Mouse (Mus musculus): Measurements from ENCODE around the gene Olfr555.
"Not testable (repeated sequence)": the region's sequence is repeated elsewhere in the genome, so short reads cannot be mapped to it uniquely, and the experiment has no call there.

Olfr555 gene

DNA sequence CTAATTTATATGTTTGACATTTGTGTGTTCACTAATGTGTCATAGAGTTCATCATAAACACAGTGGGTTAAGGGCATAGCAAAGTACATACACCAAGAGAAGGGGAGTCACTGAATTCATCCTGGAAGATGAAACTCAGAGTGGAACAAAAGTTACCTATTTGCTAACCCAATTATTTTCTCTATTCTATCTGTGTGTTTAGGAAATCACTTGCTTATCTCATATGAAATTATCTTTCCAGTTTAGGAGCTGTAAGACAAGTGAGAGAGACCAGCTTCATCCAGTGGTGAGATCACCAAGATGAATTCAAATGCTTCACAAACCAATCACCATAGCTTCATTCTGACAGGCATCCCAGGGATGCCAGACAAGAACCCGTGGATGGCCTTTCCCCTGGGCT lies at the start of gene Olfr555:
Gene Olfr555 (plus strand): TSS at position 301 of the 400 bp plus-strand sequence.
- no peaks in the 10 kb centered on the region for H3K36me3 ChIP-seq (ENCODE audit: insufficient read depth, low read length)
- TF ChIP-seq POU5F1 (IDR thresholded peaks at IDR 0.05; ENCODE audit: borderline replicate concordance, low read length) (no peak), NANOG (IDR thresholded peaks at IDR 0.05; ENCODE audit: borderline replicate concordance, low read length) (no peak), CTCF (conservative IDR thresholded peaks at IDR 0.05; ENCODE audit: low read length) (no peak)

DNA sequence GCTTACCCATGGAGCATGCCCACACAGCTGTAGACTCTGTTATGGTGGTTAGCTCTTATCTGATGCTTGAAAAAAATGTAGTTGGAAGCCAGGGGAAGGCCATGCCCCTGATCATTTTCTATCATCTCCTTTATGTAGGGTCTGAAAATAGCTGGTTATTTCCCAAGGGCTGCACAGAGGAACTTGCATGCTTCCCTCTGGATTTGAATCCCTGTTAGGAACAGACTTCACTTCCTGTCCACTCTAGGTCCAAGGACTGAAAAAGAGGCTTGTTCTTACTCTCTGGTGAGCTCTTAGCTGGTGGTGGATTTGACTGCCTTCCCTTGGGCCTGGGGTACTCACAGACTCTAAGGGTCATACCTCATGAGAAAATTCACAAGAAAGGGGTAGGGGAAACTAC lies 40.5 kb upstream of the Olfr555 start, which contains the start of gene Olfr553:
Gene Olfr553 (minus strand): TSS at position 101 of the 400 bp plus-strand sequence.
- no peaks in the 10 kb centered on the region for H3K27me3 ChIP-seq (ENCODE audit: insufficient read depth, low read length)
- no peaks in the 10 kb centered on the region; the same call in 1 of the 2 replicates for H3K9me3 ChIP-seq (ENCODE audit: low read length)
- TF ChIP-seq POU5F1 (IDR thresholded peaks at IDR 0.05; ENCODE audit: borderline replicate concordance, low read length), result no peak
- no peaks in the 10 kb centered on the region for H3K36me3 ChIP-seq (ENCODE audit: insufficient read depth, low read length)
- no peak within 1 kb of the TSS for H3K4me3 ChIP-seq (replicated peaks; ENCODE audit: low read length)
- H3K4me1 ChIP-seq (replicated peaks; ENCODE audit: low read depth, low read length), result no peaks in the 10 kb centered on the region

More for the DNA sequence above, at the start of gene Olfr555:
- 0 out of 2 replicates have a peak, but pooled peaks cover 3% of the 10 kb centered on the region for H3K27me3 ChIP-seq (ENCODE audit: insufficient read depth, low read length)
- no peak within 1 kb of the TSS for H3K4me3 ChIP-seq (replicated peaks; ENCODE audit: low read length)
- no peaks in the 10 kb centered on the region for H3K9me3 ChIP-seq (ENCODE audit: low read length)
- no peaks in the 10 kb centered on the region for H3K4me1 ChIP-seq (replicated peaks; ENCODE audit: low read depth, low read length)

DNA sequence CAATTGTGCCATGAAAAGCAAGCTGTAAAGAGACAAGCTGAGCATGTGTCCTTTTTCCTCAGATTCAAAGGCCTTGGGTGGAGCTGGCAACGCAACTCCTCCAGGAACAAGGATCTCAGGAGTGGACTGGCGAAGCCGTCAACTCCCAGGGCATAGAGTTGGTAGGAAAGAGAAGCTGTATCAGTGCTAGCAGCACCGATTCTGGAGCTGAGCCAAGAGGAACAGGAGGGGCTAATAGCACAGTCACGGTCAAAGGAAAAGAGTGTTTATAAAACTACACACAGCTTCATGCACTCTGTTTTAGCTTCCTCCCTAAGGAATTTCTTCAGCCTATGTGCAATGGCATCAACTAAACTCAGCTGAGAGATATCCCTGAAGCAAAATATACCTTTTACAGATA lies 39.0 kb upstream of the Olfr555 start:
- TF ChIP-seq CTCF (conservative IDR thresholded peaks at IDR 0.05; ENCODE audit: low read length) (no peak), POU5F1 (IDR thresholded peaks at IDR 0.05; ENCODE audit: borderline replicate concordance, low read length) (no peak), NANOG (IDR thresholded peaks at IDR 0.05; ENCODE audit: borderline replicate concordance, low read length) (no peak)
- Histone ChIP-seq H3K27me3 (ENCODE audit: insufficient read depth, low read length) (no peaks in the 10 kb centered on the region), H3K9me3 (ENCODE audit: low read length) (no peaks in the 10 kb centered on the region; the same call in 1 of the 2 replicates), H3K36me3 (ENCODE audit: insufficient read depth, low read length) (no peaks in the 10 kb centered on the region), H3K4me1 (replicated peaks; ENCODE audit: low read depth, low read length) (no peaks in the 10 kb centered on the region), H3K4me3 (replicated peaks; ENCODE audit: low read length) (no peak overlapping the region)

DNA sequence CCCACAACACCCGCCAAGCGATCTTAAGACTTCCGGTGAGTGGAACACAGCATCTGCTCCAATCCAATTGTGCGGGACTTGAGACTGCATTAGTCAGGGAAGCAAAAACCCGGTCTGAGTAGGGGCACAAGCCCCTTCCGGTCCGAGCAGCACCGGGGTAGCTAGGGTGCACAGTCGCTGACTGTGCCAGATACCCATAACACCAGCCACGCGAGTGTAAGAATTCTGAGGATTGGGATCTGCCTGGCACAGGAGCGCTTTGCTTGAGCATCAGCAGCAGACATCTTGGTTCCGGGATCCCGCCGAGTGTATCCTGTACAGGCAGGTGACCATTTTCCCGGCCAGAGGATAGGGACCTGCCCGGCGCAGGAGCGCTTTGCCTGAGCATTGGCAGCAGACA lies 38.3 kb upstream of the Olfr555 start:
- not testable (repeated sequence) for H3K36me3 ChIP-seq (ENCODE audit: insufficient read depth, low read length); H3K4me1 ChIP-seq (replicated peaks; ENCODE audit: low read depth, low read length); H3K9me3 ChIP-seq (ENCODE audit: low read length); H3K27me3 ChIP-seq (ENCODE audit: insufficient read depth, low read length)
- peak overlapping the region; percentile 70 for H3K4me3 ChIP-seq (replicated peaks; ENCODE audit: low read length)

DNA sequence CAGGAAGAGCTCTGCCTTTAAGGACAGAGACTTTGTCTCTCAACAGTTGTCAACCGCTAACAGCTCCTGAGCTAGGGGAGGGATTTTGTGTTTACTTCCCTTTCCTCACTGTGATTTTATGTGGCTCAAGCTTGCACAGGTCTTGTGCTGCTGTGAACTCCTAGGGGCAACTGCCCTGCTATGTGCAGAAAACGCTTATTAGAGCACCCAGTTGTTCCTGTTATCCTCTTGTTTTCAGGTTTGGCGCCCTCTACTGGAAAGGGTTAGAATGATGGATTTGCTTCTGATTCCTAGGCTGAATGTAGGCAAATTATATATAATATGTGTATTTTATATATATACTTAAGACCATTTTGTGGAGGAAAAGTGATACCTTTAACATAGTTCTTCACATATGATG lies 22.0 kb upstream of the Olfr555 start:
- H3K4me3 ChIP-seq (replicated peaks; ENCODE audit: low read length), result no peak overlapping the region
- H3K27me3 ChIP-seq (ENCODE audit: insufficient read depth, low read length), result no peaks in the 10 kb centered on the region
- H3K36me3 ChIP-seq (ENCODE audit: insufficient read depth, low read length), result no peaks in the 10 kb centered on the region
- TF ChIP-seq POU5F1 (IDR thresholded peaks at IDR 0.05; ENCODE audit: borderline replicate concordance, low read length) (no peak), CTCF (conservative IDR thresholded peaks at IDR 0.05; ENCODE audit: low read length) (peak; percentile 17)
- no peaks in the 10 kb centered on the region for H3K9me3 ChIP-seq (ENCODE audit: low read length)
- H3K4me1 ChIP-seq (replicated peaks; ENCODE audit: low read depth, low read length), result no peaks in the 10 kb centered on the region

DNA sequence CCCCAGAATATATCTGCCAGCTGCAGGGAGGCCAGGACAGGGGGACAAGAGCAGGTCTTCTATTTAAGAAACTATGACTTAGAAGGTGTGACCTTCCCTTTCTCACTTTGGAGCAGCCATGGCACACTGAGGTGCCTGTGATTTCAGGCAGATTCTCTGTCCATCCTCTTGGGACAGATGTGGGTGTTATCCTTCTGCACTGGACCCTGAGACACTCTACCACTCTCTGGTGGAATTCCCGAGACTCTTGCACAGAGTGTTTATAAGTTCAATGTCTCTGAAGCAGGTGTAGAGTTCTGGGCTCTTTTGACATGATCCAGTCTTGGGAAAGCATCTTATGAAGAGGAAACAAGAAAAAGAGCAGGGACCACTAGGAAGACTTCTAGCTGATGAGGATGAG lies 20.5 kb upstream of the Olfr555 start, which contains the start of gene Olfr554:
Gene Olfr554 (plus strand): TSS at position 301 of the 400 bp plus-strand sequence.
- no peaks in the 10 kb centered on the region for H3K4me1 ChIP-seq (replicated peaks; ENCODE audit: low read depth, low read length)
- H3K9me3 ChIP-seq (ENCODE audit: low read length), result no peaks in the 10 kb centered on the region
- TF ChIP-seq POU5F1 (IDR thresholded peaks at IDR 0.05; ENCODE audit: borderline replicate concordance, low read length) (no peak), CTCF (conservative IDR thresholded peaks at IDR 0.05; ENCODE audit: low read length) (no peak), NANOG (IDR thresholded peaks at IDR 0.05; ENCODE audit: borderline replicate concordance, low read length) (no peak)
- H3K36me3 ChIP-seq (ENCODE audit: insufficient read depth, low read length), result no peaks in the 10 kb centered on the region
- no peaks in the 10 kb centered on the region for H3K27me3 ChIP-seq (ENCODE audit: insufficient read depth, low read length)
- H3K4me3 ChIP-seq (replicated peaks; ENCODE audit: low read length), result no peak within 1 kb of the TSS

DNA sequence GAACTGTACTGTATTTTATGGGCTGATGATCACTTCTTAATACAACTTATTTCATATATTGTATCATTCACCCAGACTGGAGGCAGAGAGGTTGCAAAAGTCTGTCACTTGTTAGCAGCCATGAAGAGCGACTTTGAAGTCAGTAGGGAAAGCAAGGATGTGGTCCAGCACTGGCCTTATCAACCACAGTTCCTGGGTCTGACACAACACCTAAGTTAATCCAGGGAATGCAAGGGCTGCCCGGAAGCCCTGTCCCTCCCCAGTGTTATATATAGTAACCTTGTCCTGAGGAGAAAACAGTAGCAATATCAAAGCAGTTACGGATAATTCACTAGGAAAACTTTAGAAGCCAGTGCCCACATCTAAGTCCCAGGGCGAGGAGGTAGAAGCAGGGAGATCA lies 13.7 kb upstream of the Olfr555 start:
- H3K4me3 ChIP-seq (replicated peaks; ENCODE audit: low read length); H3K27me3 ChIP-seq (ENCODE audit: insufficient read depth, low read length); H3K36me3 ChIP-seq (ENCODE audit: insufficient read depth, low read length); H3K9me3 ChIP-seq (ENCODE audit: low read length); H3K4me1 ChIP-seq (replicated peaks; ENCODE audit: low read depth, low read length): not testable (repeated sequence)

DNA sequence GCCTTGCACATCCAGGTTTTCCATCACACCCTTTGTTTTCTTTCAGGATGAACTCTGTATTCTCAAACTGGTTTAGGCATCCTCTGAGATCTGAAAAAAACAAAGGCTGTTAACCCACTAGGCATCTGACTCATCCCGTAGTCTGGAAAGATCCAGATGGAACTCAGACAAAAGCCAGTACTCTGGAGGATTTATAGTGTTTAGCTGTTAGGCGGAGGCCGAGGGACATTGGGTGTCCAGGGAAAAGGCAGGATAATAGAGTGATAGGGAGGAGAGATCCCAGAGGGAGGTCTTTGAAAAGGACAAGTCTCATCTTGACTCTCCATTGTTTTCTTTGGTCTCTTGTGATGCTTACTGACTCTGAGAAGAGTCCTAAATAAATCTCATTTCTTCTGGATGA lies 6.0 kb downstream of the Olfr555 start, which contains the start of gene Olfr556:
Gene Olfr556 (plus strand): TSS at position 301 of the 400 bp plus-strand sequence.
- Histone ChIP-seq H3K9me3 (ENCODE audit: low read length) (no peaks in the 10 kb centered on the region), H3K27me3 (ENCODE audit: insufficient read depth, low read length) (no peaks in the 10 kb centered on the region), H3K4me1 (replicated peaks; ENCODE audit: low read depth, low read length) (no peaks in the 10 kb centered on the region), H3K36me3 (ENCODE audit: insufficient read depth, low read length) (no peaks in the 10 kb centered on the region), H3K4me3 (replicated peaks; ENCODE audit: low read length) (no peak within 1 kb of the TSS)
- no peak for TF ChIP-seq POU5F1 (IDR thresholded peaks at IDR 0.05; ENCODE audit: borderline replicate concordance, low read length)
- TF ChIP-seq NANOG (IDR thresholded peaks at IDR 0.05; ENCODE audit: borderline replicate concordance, low read length), result no peak
- no peak for TF ChIP-seq CTCF (conservative IDR thresholded peaks at IDR 0.05; ENCODE audit: low read length)

DNA sequence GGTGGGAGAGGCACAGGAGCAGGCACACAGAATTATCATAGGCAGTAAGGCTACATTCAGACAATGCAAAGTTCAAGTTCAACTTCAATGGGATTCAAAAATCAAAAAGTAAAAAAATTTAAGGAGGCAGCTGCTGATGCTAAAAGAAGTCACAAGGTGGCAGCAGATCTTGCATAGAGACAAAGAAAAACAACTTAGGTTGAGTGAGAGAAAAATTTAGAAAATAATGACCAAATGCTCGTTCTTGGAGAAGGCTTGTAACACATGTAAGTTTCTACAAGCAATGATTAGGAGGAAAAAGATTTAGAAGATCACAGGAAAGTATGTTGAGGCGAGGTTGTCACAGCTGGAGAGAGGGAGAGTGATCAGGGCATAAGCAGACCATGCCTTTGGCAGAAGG lies 6.8 kb downstream of the Olfr555 start:
- Histone ChIP-seq H3K27me3 (ENCODE audit: insufficient read depth, low read length) (no peaks in the 10 kb centered on the region), H3K36me3 (ENCODE audit: insufficient read depth, low read length) (no peaks in the 10 kb centered on the region), H3K9me3 (ENCODE audit: low read length) (no peaks in the 10 kb centered on the region), H3K4me3 (replicated peaks; ENCODE audit: low read length) (no peak overlapping the region), H3K4me1 (replicated peaks; ENCODE audit: low read depth, low read length) (no peaks in the 10 kb centered on the region)
- TF ChIP-seq POU5F1 (IDR thresholded peaks at IDR 0.05; ENCODE audit: borderline replicate concordance, low read length) (no peak), NANOG (IDR thresholded peaks at IDR 0.05; ENCODE audit: borderline replicate concordance, low read length) (no peak), CTCF (conservative IDR thresholded peaks at IDR 0.05; ENCODE audit: low read length) (peak; percentile 49)
